Mouse (Mus musculus) liver, adult 2 months (tissue): ENCODE results near the gene Proser2. TPM values are rescaled to one million over a fixed set of nuclear protein-coding genes. Genes with fewer than 3 reads are reported as not detected.
A peak's percentile ranks its signal among the peaks of the same experiment; 100 is the strongest.

Experiments
- DNase-seq: peaks from one replicate; pipeline ENCODE4 v3.0.0-alpha.2; 2011; ENCODE audit warnings: low read depth, low spot score; ENCODE audit errors: extremely low read depth
- H3K27ac ChIP-seq: fragments of 200-500 bp; replicated peaks from 2 replicates; pipeline ENCODE4 v1.5.1; 2012; ENCODE audit warnings: low read depth, mild to moderate bottlenecking, control low read depth, inconsistent platforms, low read length; ENCODE audit not compliant: insufficient read depth
- H3K27me3 ChIP-seq: fragments of 200-500 bp; 2 replicates; pipeline ENCODE4 v1.6.1; 2012; ENCODE audit warnings: mild to moderate bottlenecking, moderate library complexity, low read length, inconsistent platforms; ENCODE audit not compliant: control insufficient read depth, insufficient read depth
- H3K36me3 ChIP-seq: fragments of 200-500 bp; 2 replicates; pipeline ENCODE4 v1.6.1; 2012; ENCODE audit warnings: low read length, inconsistent platforms; ENCODE audit not compliant: control insufficient read depth, insufficient read depth
- H3K4me1 ChIP-seq: fragments of 200-500 bp; 2 replicates; pipeline ENCODE4 v1.6.1; 2011; ENCODE audit warnings: low read length; ENCODE audit not compliant: control insufficient read depth, insufficient read depth
- H3K4me3 ChIP-seq: fragments of 200-500 bp; 2 replicates; pipeline ENCODE4 v1.5.1; 2011; ENCODE audit warnings: low read depth, mild to moderate bottlenecking, control low read depth, low read length, moderate library complexity; ENCODE audit not compliant: insufficient read depth
- H3K79me2 ChIP-seq: fragments of 200-500 bp; 2 replicates; pipeline ENCODE4 v1.6.1; 2012; ENCODE audit warnings: inconsistent platforms, mild to moderate bottlenecking, low read length, moderate library complexity; ENCODE audit not compliant: control insufficient read depth, insufficient read depth
- H3K9ac ChIP-seq: fragments of 200-500 bp; 2 replicates; pipeline ENCODE4 v1.6.1; 2012; ENCODE audit warnings: low read depth, mild to moderate bottlenecking, control low read depth, inconsistent platforms, low read length
- CTCF ChIP-seq: fragments of 200-500 bp; IDR thresholded peaks from 2 replicates; pipeline ENCODE4 v1.5.1; 2011; ENCODE audit warnings: low read depth, low read length, control low read depth
- POLR2A ChIP-seq: fragments of 200-500 bp; IDR thresholded peaks from 2 replicates; pipeline ENCODE4 v1.6.1; 2011; ENCODE audit warnings: low read length, control low read depth; ENCODE audit not compliant: insufficient read depth; ENCODE audit errors: extremely low read depth
- WGBS: fragments of 180-500 bp; shearing (Covaris S2); methylation state at CpG from one replicate; pipeline ENCODE4 v1.1.7; 2018; 5-methylcytosine and 5-hydroxymethylcytosine counted together
- polyA plus RNA-seq: library from polyadenylated mRNA; depleted of rRNA; stranded (reverse); fragments of >200 nt; gene quantifications from 2 replicates; pipeline ENCODE4 v1.2.3, GENCODE M21; 2012
- total RNA-seq: library from RNA; depleted of rRNA; stranded (reverse); fragments of >200 nt; gene quantifications from 2 replicates; pipeline ENCODE4 v1.2.3, GENCODE M21; 2014

Gene Proser2
- total and polyA plus RNA-seq, 2 experiments = 8.9 to 20.0 TPM

GRCm38 (mm10) chr2:6067341-6067740 lies 62.7 kb downstream of the Proser2 start:
- 26% methylated on average over 6 of the region's 6 CpGs for WGBS
- TF ChIP-seq CTCF = no peak
- TF ChIP-seq POLR2A = no peak

GRCm38 (mm10) chr2:6060071-6060804 lies 69.8 kb downstream of the Proser2 start:
- peaks cover 15% of the 10 kb centered on the region; the same call in 1 of the 2 replicates for H3K4me1 ChIP-seq
- H3K79me2 ChIP-seq = no peaks in the 10 kb centered on the region
- TF ChIP-seq POLR2A (no peak), CTCF (no peak)
- peaks cover under 1% of the 10 kb centered on the region for H3K36me3 ChIP-seq
- H3K4me3 ChIP-seq = no peak overlapping the region
- no peaks in the 10 kb centered on the region for H3K27me3 ChIP-seq
- no peak overlapping the region for H3K9ac ChIP-seq
- DNase-seq = no peak
- no peak overlapping the region for H3K27ac ChIP-seq
- WGBS = 93% methylated on average over 10 of the region's 10 CpGs

More at GRCm38 (mm10) chr2:6067341-6067740, 62.7 kb downstream of the Proser2 start:
- Histone ChIP-seq H3K36me3 (no peaks in the 10 kb centered on the region), H3K27me3 (no peaks in the 10 kb centered on the region), H3K4me3 (no peak overlapping the region), H3K9ac (no peak overlapping the region), H3K4me1 (peaks cover 11% of the 10 kb centered on the region), H3K79me2 (no peaks in the 10 kb centered on the region), H3K27ac (no peak overlapping the region)
- DNase-seq = peak; percentile 91

- H3K9ac ChIP-seq = no peak overlapping the region
- 75% methylated on average over 2 of the region's 2 CpGs for WGBS
- TF ChIP-seq POLR2A (no peak), CTCF (no peak)
Observed at GRCm38 (mm10) chr2:6059291-6059690, 70.7 kb downstream of the Proser2 start.

GRCm38 (mm10) chr2:6056518-6056917 lies 73.5 kb downstream of the Proser2 start:
- Histone ChIP-seq H3K79me2 (no peaks in the 10 kb centered on the region), H3K27ac (no peak overlapping the region), H3K9ac (no peak overlapping the region), H3K36me3 (peaks cover 15% of the 10 kb centered on the region), H3K4me3 (no peak overlapping the region), H3K27me3 (no peaks in the 10 kb centered on the region), H3K4me1 (peaks cover 17% of the 10 kb centered on the region; the same call in 1 of the 2 replicates)
- no peak for TF ChIP-seq CTCF
- no peak for TF ChIP-seq POLR2A
- WGBS = 35% methylated on average over 3 of the region's 3 CpGs
- DNase-seq = peak; percentile 96

More at GRCm38 (mm10) chr2:6059291-6059690, 70.7 kb downstream of the Proser2 start:
- Histone ChIP-seq H3K79me2 (no peaks in the 10 kb centered on the region), H3K4me1 (peaks cover 17% of the 10 kb centered on the region; the same call in 1 of the 2 replicates), H3K27me3 (no peaks in the 10 kb centered on the region), H3K36me3 (peaks cover 3% of the 10 kb centered on the region), H3K4me3 (no peak overlapping the region), H3K27ac (no peak overlapping the region)
- no peak for DNase-seq

- no peak for DNase-seq
- no peak overlapping the region for H3K4me3 ChIP-seq
- peaks cover 17% of the 10 kb centered on the region; the same call in 1 of the 2 replicates for H3K4me1 ChIP-seq
- 97% methylated on average over 11 of the region's 11 CpGs for WGBS
- H3K36me3 ChIP-seq = peaks cover 25% of the 10 kb centered on the region
- H3K9ac ChIP-seq = no peak overlapping the region
- H3K27ac ChIP-seq = no peak overlapping the region
- no peaks in the 10 kb centered on the region for H3K27me3 ChIP-seq
- no peak for TF ChIP-seq POLR2A
- TF ChIP-seq CTCF = no peak
- H3K79me2 ChIP-seq = no peaks in the 10 kb centered on the region
Observed at GRCm38 (mm10) chr2:6055466-6055865, 74.5 kb downstream of the Proser2 start.

- Histone ChIP-seq H3K9ac (no peak overlapping the region), H3K4me1 (no peaks in the 10 kb centered on the region), H3K4me3 (no peak overlapping the region), H3K79me2 (no peaks in the 10 kb centered on the region), H3K27ac (no peak overlapping the region), H3K27me3 (no peaks in the 10 kb centered on the region), H3K36me3 (peaks cover 33% of the 10 kb centered on the region)
- TF ChIP-seq POLR2A (no peak), CTCF (no peak)
- 94% methylated on average over 3 of the region's 3 CpGs for WGBS
- DNase-seq = no peak
Observed at GRCm38 (mm10) chr2:6049018-6049417, 81.0 kb downstream of the Proser2 start.
